8 mouse cellular contexts compared by ENCODE assay signal in the genomic region with DNA sequence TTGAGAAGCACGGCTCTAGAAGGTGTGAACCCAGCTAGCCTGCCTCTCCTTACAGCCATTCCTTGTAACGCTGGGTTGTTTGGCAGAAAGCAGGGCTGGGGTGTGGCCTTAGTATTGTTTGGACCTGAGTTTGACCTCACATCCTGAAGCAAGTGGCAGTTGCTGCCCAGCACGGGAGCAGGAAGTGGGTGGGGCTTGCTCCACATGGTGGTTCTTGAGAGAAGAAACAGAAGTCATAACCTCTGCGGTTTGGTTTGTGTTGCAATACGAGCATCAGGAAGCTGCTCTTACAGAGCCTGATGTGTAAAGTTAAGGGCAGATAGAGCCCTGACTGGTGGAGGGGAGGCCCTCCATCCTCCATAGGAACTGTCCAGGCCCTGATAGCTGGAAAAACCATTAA. TPM values are rescaled to one million over a fixed set of nuclear protein-coding genes. Genes with fewer than 3 reads are reported as not detected.
DNase-seq lines count a peak whose midpoint lies in the region; ATAC-seq and TF ChIP-seq lines count a peak whose summit lies in the region.
"Had no signal": no experiment of that assay in that cellular context is flagged by ENCODE, and none has a peak within 500 bp of the region (broad histone marks: within the 10 kb centered on the region; RNA-seq: fewer than 3 reads in every experiment).

No protein-coding gene starts in this region.

- H3K27ac ChIP-seq in ES-E14 (ENCODE audit: insufficient read depth, low read depth, low read length, poor library complexity, severe bottlenecking) (peak overlapping the region; percentile 95), macrophage (peak overlapping the region; percentile 64)
- peak overlapping the region; percentile 54 for H3K27ac ChIP-seq in kidney, embryonic 16.5 days (ENCODE audit: low read length)
- H3K27ac ChIP-seq: limb, embryonic 15.5 days had no signal

- no peaks in the 10 kb centered on the region for H3K36me3 ChIP-seq in ES-E14 (ENCODE audit: control insufficient read depth, insufficient read depth, low read length, poor library complexity, severe bottlenecking)
- no peaks in the 10 kb centered on the region for H3K36me3 ChIP-seq in kidney, embryonic 16.5 days (ENCODE audit: insufficient read depth, low read length)
- no peaks in the 10 kb centered on the region for H3K36me3 ChIP-seq in macrophage (ENCODE audit: inconsistent target)
- H3K36me3 ChIP-seq: limb, embryonic 15.5 days had no signal

- peak; percentile 76 for DNase-seq in ES-E14 (ENCODE audit: low read depth, low spot score)
- DNase-seq in adrenal gland, adult 8-10 months = peak; percentile 63
- DNase-seq in heart, adult 18-20 months = peak; percentile 81 to 95
- DNase-seq in thymus, postnatal 14 days = peak; percentile 93
- no peak for DNase-seq in layer of hippocampus, adult 8-10 months (ENCODE audit: low spot score in 2 of 2)

- peak overlapping the region; percentile 63 for H3K9ac ChIP-seq in ES-E14 (ENCODE audit: insufficient read depth, low read depth, low read length, poor library complexity, severe bottlenecking)
- H3K9ac ChIP-seq in kidney, embryonic 16.5 days (replicated peaks; ENCODE audit: low read length) = no peak overlapping the region
- H3K9ac ChIP-seq: limb, embryonic 15.5 days had no signal

- ATAC-seq in kidney, embryonic 16.5 days (ENCODE audit: low FRiP score, low TSS enrichment) = peak; percentile 79

- H3K4me2 ChIP-seq in kidney, embryonic 16.5 days (replicated peaks; ENCODE audit: low read depth, low read length) = no peak overlapping the region
- H3K4me2 ChIP-seq: limb, embryonic 15.5 days had no signal

- no peaks in the 10 kb centered on the region for H3K9me3 ChIP-seq in ES-E14 (ENCODE audit: control insufficient read depth, insufficient read depth, low read depth, low read length)
- peaks cover 4% of the 10 kb centered on the region; the same call in 1 of the 2 replicates for H3K9me3 ChIP-seq in kidney, embryonic 16.5 days (ENCODE audit: low read length)
- H3K9me3 ChIP-seq: limb, embryonic 15.5 days had no signal

- H3K4me3 ChIP-seq in ES-E14 (ENCODE audit: insufficient read depth in 1 of 2, low read depth in 1 of 2, low read length in 2 of 2, poor library complexity in 1 of 2, severe bottlenecking in 1 of 2) (peak overlapping the region in 1 of 2 experiments; percentile 17; a peak in 2 of 4 replicates), macrophage (ENCODE audit: inconsistent target) (no peak overlapping the region)
- H3K4me3 ChIP-seq in kidney, embryonic 16.5 days (ENCODE audit: low read length) = no peak overlapping the region
- H3K4me3 ChIP-seq: limb, embryonic 15.5 days had no signal

- H3K27me3 ChIP-seq in kidney, embryonic 16.5 days (ENCODE audit: insufficient read depth, low read length) = no peaks in the 10 kb centered on the region
- H3K27me3 ChIP-seq: limb, embryonic 15.5 days had no signal

- H3K79me2 ChIP-seq in macrophage (ENCODE audit: inconsistent target) = no peaks in the 10 kb centered on the region

- peaks cover 8 to 49% of the 10 kb centered on the region in 2 experiments for H3K4me1 ChIP-seq in ES-E14 (ENCODE audit: control insufficient read depth in 2 of 2, insufficient read depth in 2 of 2, low read length in 2 of 2, poor library complexity in 1 of 2)
- peaks cover 5% of the 10 kb centered on the region; the same call in 1 of the 2 replicates for H3K4me1 ChIP-seq in kidney, embryonic 16.5 days (ENCODE audit: insufficient read depth, low read length)

- in situ Hi-C loops in ES-E14 (cut with MboI; ENCODE audit: low sequenced_read_pairs in 2 of 2, unreplicated experiment in 2 of 2) = no loop called here

- 7% methylated on average over 5 of the region's 5 CpGs for WGBS in kidney, embryonic 16.5 days
- WGBS in macrophage (ENCODE audit: missing documents) = 3% methylated on average over 5 of the region's 5 CpGs

TF ChIP-seq in ES-E14, 5 proteins besides CTCF, POLR2A, EP300 and RAD21:
- TF ChIP-seq ZNF384 (IDR thresholded peaks at IDR 0.05; ENCODE audit: low read depth, low read length) (no peak), HCFC1 (IDR thresholded peaks at IDR 0.05; ENCODE audit: borderline replicate concordance, insufficient read depth, low read length) (no peak), CHD2 (IDR thresholded peaks at IDR 0.05; ENCODE audit: low read depth, low read length) (no peak), MAFK (IDR thresholded peaks at IDR 0.05; ENCODE audit: insufficient read depth, low read depth, low read length) (no peak), ZC3H11A (IDR thresholded peaks at IDR 0.05; ENCODE audit: borderline replicate concordance, low read depth, low read length) (no peak)

RNA-seq across cellular contexts. Expression of gene Lbr, which starts 17.8 kb away (rescaled TPM):
- total RNA-seq in ES-E14 (2012; rRNA removed) = 240 and 389 TPM in 2 replicates
- 10 to 100 TPM; 15.7 to 23.2 (median 17.6) TPM for total RNA-seq in adrenal gland, adult 8-10 months (2022)
- 10 to 100 TPM; 21.1 to 21.7 TPM for total RNA-seq in heart, adult 18-20 months (2021)
- polyA plus RNA-seq in kidney, embryonic 16.5 days (2015; fragmentation: Nextera tagmentation; extraction: Ambion mirVana) = 107 TPM in 2 replicates
- 10 to 100 TPM in 25 of 26 experiments, 1 to 10 TPM in 1; 7.5 to 47.2 (median 20.8) TPM for total RNA-seq in macrophage (2018; cell fraction: chromatin; rRNA removed)
- 10 to 100 TPM in 19 of 26 experiments, 1 to 10 TPM in 7; 7.8 to 20.5 (median 12.8) TPM for total RNA-seq in macrophage (2018; cell fraction: cytosol; rRNA removed)
- total RNA-seq in macrophage (2018; cell fraction: nucleus; rRNA removed) = 10 to 100 TPM in 24 of 26 experiments, 1 to 10 TPM in 2; 9.4 to 43.8 (median 17.2) TPM
- 4.9 to 13.9 TPM (median 13.4 TPM) in 3 replicates for polyA plus RNA-seq in macrophage (2018)
- total RNA-seq in layer of hippocampus, adult 8-10 months (2022) = 10 to 100 TPM; 14.4 to 19.8 (median 17.1) TPM

Comparison
In these comparisons a context has a peak if more than half of its experiments do, and no peak if none do; other contexts are left out.
1. DNase-seq: peak in ES-E14 (single experiment), adrenal gland, adult 8-10 months (single experiment), heart, adult 18-20 months (2 of 2) and thymus, postnatal 14 days (single experiment); none in layer of hippocampus, adult 8-10 months (0 of 2).
2. Peak in every context shown above with its lines, with median percentiles within 50 percentile points of each other: H3K27ac ChIP-seq.